Comparison of ENCODE assay signal across 11 mouse cellular contexts in the genomic region with DNA sequence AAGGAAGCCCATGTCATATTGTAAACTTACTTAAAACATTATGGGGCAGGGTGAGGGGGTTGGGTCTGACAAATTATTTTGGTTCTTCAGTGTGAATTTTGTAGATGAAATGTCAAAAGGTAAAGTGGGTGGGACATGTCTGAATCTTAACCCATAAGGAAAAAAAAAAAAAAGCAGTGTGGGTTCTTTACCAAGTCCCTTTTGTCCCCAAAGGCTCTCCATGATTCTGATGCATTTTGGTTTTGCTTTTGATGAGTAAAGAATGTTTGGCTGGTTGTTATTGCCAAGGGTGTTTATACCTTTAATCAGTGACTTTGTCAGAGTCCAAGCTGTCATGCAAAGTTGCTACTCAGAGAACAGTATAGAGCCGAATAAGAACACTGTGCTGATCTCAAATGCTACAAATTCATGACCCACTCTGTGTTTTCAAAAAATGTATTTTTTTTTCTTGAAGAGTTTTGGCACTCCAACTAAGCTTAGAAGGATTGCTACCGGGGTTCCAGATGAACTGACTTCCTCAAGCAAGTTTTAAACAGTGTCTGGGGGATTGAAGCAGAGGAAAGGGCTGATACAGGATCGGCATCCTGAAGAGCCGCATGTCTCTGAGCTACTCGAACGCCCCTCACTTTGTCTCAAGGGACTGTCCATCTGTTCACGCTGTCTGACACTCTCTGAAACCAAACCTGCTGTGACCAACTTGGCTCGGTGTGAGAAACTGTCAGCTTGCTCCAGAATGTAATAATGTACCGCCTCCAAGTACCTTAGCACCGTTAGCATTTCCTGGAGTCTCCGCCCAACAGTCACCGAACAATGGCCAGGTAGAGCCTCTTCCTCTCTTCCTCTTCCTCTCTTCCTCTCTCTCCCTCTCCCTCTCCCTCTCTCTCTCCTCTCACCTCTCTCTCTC.
DNase-seq lines count a peak whose midpoint lies in the region; ATAC-seq lines count a peak whose summit lies in the region.
"Had no signal": no experiment of that assay in that cellular context is flagged by ENCODE, and none has a peak within 500 bp of the region (broad histone marks: within the 10 kb centered on the region; RNA-seq: fewer than 3 reads in every experiment).

No protein-coding gene starts in this region.

- H3K4me2 ChIP-seq in kidney, embryonic 16.5 days (replicated peaks; ENCODE audit: low read depth, low read length): peak overlapping the region; percentile 24
- peak overlapping the region; percentile 27 for H3K4me2 ChIP-seq in hindbrain, embryonic 16.5 days (ENCODE audit: low read length)
- H3K4me2 ChIP-seq: lung, embryonic 14.5 days had no signal

- H3K4me3 ChIP-seq in kidney, embryonic 16.5 days (ENCODE audit: low read length): no peak overlapping the region; the same call in 1 of the 2 replicates
- H3K4me3 ChIP-seq in hindbrain, embryonic 16.5 days (ENCODE audit: low read length): no peak overlapping the region

- peaks cover 2% of the 10 kb centered on the region; the same call in 1 of the 2 replicates for H3K27me3 ChIP-seq in kidney, embryonic 16.5 days (ENCODE audit: insufficient read depth, low read length)
- no peaks in the 10 kb centered on the region for H3K27me3 ChIP-seq in hindbrain, embryonic 16.5 days (replicated peaks; ENCODE audit: control insufficient read depth, insufficient read depth, low read length)

- H3K27ac ChIP-seq in kidney, embryonic 16.5 days (ENCODE audit: low read length): no peak overlapping the region
- H3K27ac ChIP-seq in hindbrain, embryonic 16.5 days (ENCODE audit: low read depth, low read length): no peak overlapping the region

- no peaks in the 10 kb centered on the region for H3K9me3 ChIP-seq in kidney, embryonic 16.5 days (ENCODE audit: low read length)
- H3K9me3 ChIP-seq in hindbrain, embryonic 16.5 days (ENCODE audit: control insufficient read depth, low read length): no peaks in the 10 kb centered on the region

- 23% methylated on average over 12 of the region's 12 CpGs for WGBS in kidney, embryonic 16.5 days
- 22% methylated on average over 12 of the region's 12 CpGs for WGBS in hindbrain, embryonic 16.5 days

- intact Hi-C loops in left cerebral cortex, postnatal 36 days (cut with DNase I): no loop called here

- H3K9ac ChIP-seq in kidney, embryonic 16.5 days (replicated peaks; ENCODE audit: low read length): no peak overlapping the region
- H3K9ac ChIP-seq in hindbrain, embryonic 16.5 days (ENCODE audit: low read depth, low read length): no peak overlapping the region
- H3K9ac ChIP-seq: lung, embryonic 14.5 days had no signal

- no peaks in the 10 kb centered on the region for H3K36me3 ChIP-seq in kidney, embryonic 16.5 days (ENCODE audit: insufficient read depth, low read length)
- no peaks in the 10 kb centered on the region for H3K36me3 ChIP-seq in hindbrain, embryonic 16.5 days (ENCODE audit: control insufficient read depth, insufficient read depth, low read length)

- peaks cover 9% of the 10 kb centered on the region for H3K4me1 ChIP-seq in kidney, embryonic 16.5 days (ENCODE audit: insufficient read depth, low read length)
- H3K4me1 ChIP-seq in hindbrain, embryonic 16.5 days (ENCODE audit: control insufficient read depth, insufficient read depth, low read depth, low read length): peaks cover 4% of the 10 kb centered on the region; the same call in 1 of the 2 replicates

- DNase-seq in kidney, adult 18-20 months: no peak
- DNase-seq in cerebellum, postnatal 14 days: peak; percentile 47 to 77
- DNase-seq in retina, embryonic 14.5 days (ENCODE audit: low spot score): peak; percentile 23
- DNase-seq in urinary bladder, adult 2 months (ENCODE audit: low spot score): no peak
- DNase-seq in Muller cell, postnatal 12 days (ENCODE audit: inconsistent ontology term): no peak
- DNase-seq in left cerebral cortex, postnatal 36 days (ENCODE audit: low spot score in 2 of 2): no peak
- DNase-seq: kidney, adult 2 months; lung, embryonic 14.5 days; thymus, postnatal 25 days had no signal

- ATAC-seq in kidney, embryonic 16.5 days (ENCODE audit: low FRiP score, low TSS enrichment): no peak
- ATAC-seq in hindbrain, embryonic 16.5 days: peak; percentile 76; the same call in 1 of the 2 replicates

Comparison
In these comparisons a context has a peak if more than half of its experiments do, and no peak if none do; other contexts are left out.
1. DNase-seq: peak in cerebellum, postnatal 14 days (2 of 2) and retina, embryonic 14.5 days (single experiment); none in kidney, adult 18-20 months (single experiment), urinary bladder, adult 2 months (single experiment), Muller cell, postnatal 12 days (single experiment) and left cerebral cortex, postnatal 36 days (0 of 2).